Mouse (Mus musculus): ENCODE measurements around the gene Spast.
"Not testable (repeated sequence)": the region's sequence is repeated elsewhere in the genome, so short reads cannot be mapped to it uniquely, and the experiment has no call there.

Spast gene

GRCm38 (mm10) chr17:74327195-74327594, 11.6 kb upstream of the Spast start:
- not testable (repeated sequence) for DNase-seq (ENCODE audit: low read depth, low spot score)

- not testable (repeated sequence) for DNase-seq (ENCODE audit: low read depth, low spot score)
These were observed 10.6 kb upstream of the Spast start for GRCm38 (mm10) chr17:74328146-74328545.

GRCm38 (mm10) chr17:74331049-74331676, 7.6 kb upstream of the Spast start:
- DNase-seq (ENCODE audit: low read depth, low spot score): no peak

- peak; percentile 93 for DNase-seq (ENCODE audit: low read depth, low spot score)
These were observed 409 bp upstream of the Spast start for GRCm38 (mm10) chr17:74338225-74338931.

GRCm38 (mm10) chr17:74341151-74341550, 2.4 kb downstream of the Spast start:
- peak; percentile 7 for DNase-seq (ENCODE audit: low read depth, low spot score)

- DNase-seq (ENCODE audit: low read depth, low spot score): no peak
These were observed 24.8 kb downstream of the Spast start for GRCm38 (mm10) chr17:74363592-74363991.

GRCm38 (mm10) chr17:74376916-74377315, 38.1 kb downstream of the Spast start:
- no peak for DNase-seq (ENCODE audit: low read depth, low spot score)

- no peak for DNase-seq (ENCODE audit: low read depth, low spot score)
These were observed 47.9 kb downstream of the Spast start for GRCm38 (mm10) chr17:74386657-74387056.

GRCm38 (mm10) chr17:74389847-74390246, 51.1 kb downstream of the Spast start:
- no peak for DNase-seq (ENCODE audit: low read depth, low spot score)

GRCm38 (mm10) chr17:74394381-74394780, 55.6 kb downstream of the Spast start:
- DNase-seq (ENCODE audit: low read depth, low spot score): no peak

GRCm38 (mm10) chr17:74394855-74395254, 56.1 kb downstream of the Spast start:
- DNase-seq (ENCODE audit: low read depth, low spot score): no peak

- peak; percentile 93 for DNase-seq (ENCODE audit: low read depth, low spot score)
These were observed 56.7 kb downstream of the Spast start, which contains the start of gene Slc30a6 for GRCm38 (mm10) chr17:74395383-74396065. Gene Slc30a6, plus strand, starts transcription at chr17:74395608.

- DNase-seq (ENCODE audit: low read depth, low spot score): no peak
These were observed 58.0 kb downstream of the Spast start for GRCm38 (mm10) chr17:74396766-74397165.

- no peak for DNase-seq (ENCODE audit: low read depth, low spot score)
These were observed 58.4 kb downstream of the Spast start for GRCm38 (mm10) chr17:74397173-74397572.

GRCm38 (mm10) chr17:74402486-74403222, 63.9 kb downstream of the Spast start:
- DNase-seq (ENCODE audit: low read depth, low spot score): no peak

GRCm38 (mm10) chr17:74406487-74406886, 67.7 kb downstream of the Spast start:
- no peak for DNase-seq (ENCODE audit: low read depth, low spot score)

- no peak for DNase-seq (ENCODE audit: low read depth, low spot score)
These were observed 70.9 kb downstream of the Spast start for GRCm38 (mm10) chr17:74409722-74410121.

GRCm38 (mm10) chr17:74413324-74413723, 74.5 kb downstream of the Spast start:
- no peak for DNase-seq (ENCODE audit: low read depth, low spot score)

GRCm38 (mm10) chr17:74414671-74415070, 75.9 kb downstream of the Spast start:
- DNase-seq (ENCODE audit: low read depth, low spot score): no peak

- no peak for DNase-seq (ENCODE audit: low read depth, low spot score)
These were observed 78.1 kb downstream of the Spast start for GRCm38 (mm10) chr17:74416841-74417360.

- no peak for DNase-seq (ENCODE audit: low read depth, low spot score)
These were observed 79.4 kb downstream of the Spast start for GRCm38 (mm10) chr17:74418171-74418570.

GRCm38 (mm10) chr17:74420656-74421055, 81.9 kb downstream of the Spast start:
- peak; percentile 37 for DNase-seq (ENCODE audit: low read depth, low spot score)
